Mouse (Mus musculus) left cerebral cortex, adult 6 months (tissue): ENCODE measurements around the gene Lrrc8e. TPM values are rescaled to one million over a fixed set of nuclear protein-coding genes. Genes with fewer than 3 reads are reported as not detected.

ENCODE experiments used
- long read RNA-seq, 2 experiments: library from polyadenylated mRNA; unstranded; transcript quantifications; one replicate each; pipeline ENCODE4 v2.0.0; 2019 to 2020
- polyA plus RNA-seq: library from polyadenylated mRNA; unstranded; fragments of <200 nt; fragmentation: Nextera tagmentation; gene quantifications from 2 replicates; pipeline ENCODE4 v1.2.3, GENCODE M21; 2021

The Lrrc8e gene
- polyA plus RNA-seq = not detected in 2 replicates
- long read RNA-seq, experiment 1, partial matches to known transcripts = 0 of 1 reads
- long read RNA-seq, experiment 1, other reads (novel, unspliced or antisense) = 1 of 1 reads
- long read RNA-seq, experiment 2 = 0 reads

DNA sequence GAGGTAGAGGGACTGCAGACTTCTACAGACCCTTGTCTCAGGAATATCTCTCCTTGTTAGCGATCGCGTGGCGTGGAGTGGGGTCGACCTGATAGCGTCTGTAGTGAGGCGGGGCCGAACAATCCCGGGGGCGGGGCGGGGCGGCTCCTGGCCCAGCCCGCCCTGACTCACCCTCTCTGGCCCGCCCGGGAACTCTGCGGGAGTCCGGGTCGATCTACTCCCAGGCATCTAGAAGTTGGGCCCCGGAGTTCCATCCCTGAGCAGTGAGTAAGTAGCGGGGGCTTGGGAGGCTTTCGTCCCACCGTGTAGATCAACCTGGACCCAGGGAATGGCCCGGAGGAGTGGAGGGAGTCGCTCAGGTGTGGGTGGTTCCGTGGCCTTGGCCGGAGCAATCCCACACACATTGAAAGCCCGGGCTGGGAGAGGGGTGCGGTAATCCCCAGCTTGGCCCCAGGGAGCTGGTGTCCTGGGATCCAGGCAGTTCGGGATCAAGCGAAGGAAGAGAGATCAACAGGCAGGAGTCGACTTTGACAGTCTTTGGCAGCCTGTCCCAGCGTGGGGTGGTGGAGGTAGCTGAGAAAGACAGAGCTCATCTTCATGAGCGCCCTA is at the start of gene Lrrc8e:
Lrrc8e (plus strand) TSS at position 89 of the 609 bp plus-strand sequence.

DNA sequence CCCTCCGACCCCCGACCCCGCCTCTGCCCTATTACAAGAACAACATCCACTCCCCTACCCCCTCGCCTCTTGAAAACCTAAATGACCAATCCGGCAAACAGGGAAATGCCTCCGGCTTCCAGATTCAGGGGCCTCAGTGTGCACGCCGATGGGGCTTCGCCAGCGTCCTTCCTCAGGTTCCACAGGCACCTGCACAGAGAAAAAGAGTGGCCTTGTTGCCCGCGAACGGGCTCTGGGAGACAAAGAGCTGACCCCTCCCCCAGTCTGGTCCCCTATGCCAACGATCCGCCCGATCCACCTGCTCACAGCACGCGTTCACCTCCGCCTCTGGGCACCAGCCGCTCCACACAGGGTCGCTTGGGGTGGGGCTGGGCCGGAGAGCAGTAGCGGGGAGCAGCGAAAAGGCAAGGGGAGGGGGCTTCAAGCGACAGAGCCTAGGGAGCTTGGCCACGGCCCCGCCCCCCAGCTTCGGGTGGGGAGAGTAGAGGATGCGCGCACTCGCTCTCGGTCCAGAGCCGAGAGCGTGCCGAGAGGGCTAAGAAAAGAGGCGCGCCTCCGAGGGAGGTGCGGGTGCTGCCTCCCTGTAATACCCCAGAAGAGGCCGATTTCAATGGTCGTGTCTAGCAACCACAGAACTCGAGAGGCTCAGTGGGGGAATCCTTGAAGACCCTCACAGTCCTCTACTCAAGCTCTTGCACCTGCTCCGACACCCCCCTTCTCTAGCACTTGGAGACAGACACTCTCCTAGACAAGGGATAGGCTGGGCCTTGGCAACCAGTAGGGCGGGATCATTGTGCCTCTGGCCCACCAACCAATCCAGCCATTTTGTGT is 9.6 kb upstream of the Lrrc8e start, which contains the start of gene Prr36:
Prr36 (minus strand) TSS at position 669 of the 831 bp plus-strand sequence.

DNA sequence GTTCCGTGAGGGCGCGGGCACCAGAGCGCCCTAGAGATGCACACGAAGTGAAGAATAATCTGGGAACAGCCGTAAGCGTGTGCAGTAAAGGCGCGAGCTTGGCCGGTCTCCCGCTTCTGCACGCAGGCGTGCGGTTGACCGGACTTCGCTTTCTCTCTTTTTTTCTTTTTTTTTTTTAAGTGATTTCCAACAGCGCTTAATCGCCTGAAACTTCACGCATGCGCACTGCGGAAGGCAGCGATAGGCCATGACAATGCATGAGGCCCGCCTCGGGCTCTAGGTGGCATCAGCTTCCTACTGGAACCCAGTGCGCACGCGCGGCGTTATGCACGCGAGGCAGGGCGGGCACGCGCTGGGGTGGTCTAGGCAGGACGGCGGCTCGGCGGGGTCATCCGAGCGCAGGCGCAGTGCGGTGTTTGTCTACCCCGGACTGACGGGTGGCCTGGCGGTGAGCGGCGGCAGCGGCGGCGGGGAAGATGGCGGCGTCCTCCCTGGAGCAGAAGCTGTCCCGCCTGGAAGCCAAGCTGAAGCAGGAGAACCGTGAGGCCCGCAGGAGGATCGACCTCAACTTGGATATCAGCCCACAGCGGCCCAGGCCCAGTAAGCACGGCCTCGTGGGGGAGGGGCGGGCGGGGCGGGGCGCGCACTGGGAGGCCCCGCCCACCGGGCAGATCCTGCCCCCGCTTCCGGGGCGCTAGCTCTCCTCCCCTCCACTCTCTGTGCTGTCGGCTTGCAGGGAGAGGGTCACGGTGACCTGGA is 12.0 kb downstream of the Lrrc8e start, which contains the start of the genes Map2k7 and Gm49320:
Map2k7 (plus strand) TSS at position 307 of the 759 bp plus-strand sequence.
Gm49320 (plus strand) TSS at position 432 of the 759 bp plus-strand sequence.

DNA sequence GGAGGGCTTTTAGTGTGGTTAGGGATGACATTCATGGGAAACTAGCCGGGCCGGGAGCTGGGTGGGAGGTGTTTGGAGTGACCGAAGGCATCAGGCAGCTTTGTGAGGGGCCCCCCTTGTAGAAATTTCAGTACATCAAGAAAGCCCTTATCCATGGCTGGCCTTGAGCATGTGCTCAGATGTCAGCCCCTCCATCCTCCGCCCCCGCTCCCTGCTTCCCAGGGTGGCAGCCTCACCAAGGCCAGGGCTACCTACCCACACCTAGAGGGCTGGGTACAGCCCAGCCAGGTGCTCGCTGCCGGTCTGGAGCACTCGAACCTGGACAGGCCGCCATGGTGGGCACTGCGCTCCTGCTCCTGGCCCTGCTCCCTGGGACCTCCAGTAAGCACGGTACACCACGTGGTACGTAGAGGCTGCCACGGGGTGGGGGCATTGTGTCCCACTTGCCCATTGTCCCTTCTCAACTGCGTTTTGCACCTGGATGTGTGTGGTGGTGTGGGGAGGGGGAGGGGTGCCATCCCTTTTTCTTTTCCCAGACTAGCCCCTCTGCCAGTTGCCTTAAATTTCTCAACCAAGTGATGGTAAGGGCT is 21.4 kb downstream of the Lrrc8e start, which contains the start of gene Tgfbr3l:
Tgfbr3l (plus strand) TSS at position 264 of the 590 bp plus-strand sequence.

DNA sequence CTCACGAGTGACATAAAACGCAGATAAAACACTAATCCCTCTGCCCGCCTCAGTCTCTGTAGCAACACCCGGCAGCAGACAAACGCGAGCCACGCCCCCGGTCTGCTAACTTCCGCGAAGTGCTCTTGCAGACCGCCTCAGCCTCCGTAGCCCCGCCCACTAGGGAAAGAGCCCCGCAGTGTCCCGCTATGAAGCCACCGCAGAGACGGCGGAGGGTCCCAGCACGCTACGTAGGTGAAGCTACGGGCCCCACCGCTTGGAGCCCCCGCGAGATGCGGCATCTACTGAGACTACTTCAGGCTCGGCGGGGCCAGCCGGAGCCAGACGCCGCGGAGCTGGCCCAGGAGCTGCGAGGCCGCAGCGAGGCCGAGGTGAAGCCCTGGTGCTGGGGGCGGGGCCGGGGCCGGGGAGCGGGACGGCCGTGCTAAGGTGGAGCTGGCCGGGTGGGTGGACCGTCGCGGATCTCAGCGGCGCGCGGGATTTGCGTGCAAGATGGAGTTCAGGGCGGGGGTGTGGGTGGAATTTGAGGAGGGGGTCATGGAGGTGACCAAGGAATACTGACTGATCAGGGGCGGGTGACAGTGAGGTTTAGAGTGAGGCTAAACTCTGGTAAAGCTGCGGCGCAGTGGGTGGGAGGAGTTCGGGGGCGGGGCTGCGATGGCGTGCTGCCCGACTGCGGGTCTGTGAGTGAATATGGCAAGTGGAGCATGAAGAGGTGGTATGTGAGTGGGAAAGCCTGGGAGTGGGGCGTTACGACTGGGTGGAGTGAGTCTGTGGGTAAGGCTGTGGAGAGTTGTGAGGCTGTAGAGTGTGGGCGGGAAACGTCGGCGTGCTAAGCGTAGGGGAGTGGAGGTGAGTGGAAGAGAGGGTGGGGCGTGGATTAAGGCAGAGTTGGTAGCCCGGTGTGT is 26.6 kb downstream of the Lrrc8e start, which contains the start of gene Snapc2:
Snapc2 (plus strand) TSS at position 147 of the 908 bp plus-strand sequence.

DNA sequence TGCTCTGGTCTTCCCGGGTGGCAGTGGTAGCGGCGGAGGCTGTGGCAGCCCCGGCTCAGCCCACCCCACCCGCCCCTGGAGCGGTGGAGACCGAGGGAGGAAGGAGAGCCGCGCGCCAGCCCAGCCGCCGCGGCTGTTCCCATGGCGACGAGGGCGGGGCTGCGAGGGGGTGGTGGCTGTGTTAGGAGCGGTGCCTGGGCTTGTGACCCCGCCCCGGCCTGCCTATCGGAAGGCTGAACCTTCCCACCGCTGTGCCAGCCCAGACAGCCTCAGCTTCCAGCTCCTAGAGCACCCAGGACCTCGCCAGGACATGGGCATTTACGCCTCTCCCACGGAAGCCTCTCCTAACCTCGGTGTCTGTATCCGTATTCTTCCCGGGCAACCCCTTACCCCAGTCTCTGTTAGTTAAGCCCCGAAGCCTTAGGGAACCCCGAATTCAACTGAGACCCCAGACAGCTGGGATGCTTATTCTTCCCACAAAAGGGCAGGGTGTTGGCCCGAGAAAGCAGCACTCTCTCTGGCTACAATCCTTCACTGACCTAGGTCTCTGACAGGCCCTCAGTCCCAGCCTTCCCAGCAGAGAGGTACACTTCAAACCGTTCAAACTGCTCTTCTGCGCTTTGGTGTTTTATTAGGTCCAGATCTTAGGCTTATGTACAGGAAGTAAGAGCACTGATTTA is 32.6 kb downstream of the Lrrc8e start, which contains the start of gene Ctxn1:
Ctxn1 (minus strand) TSS at position 150 of the 680 bp plus-strand sequence.

DNA sequence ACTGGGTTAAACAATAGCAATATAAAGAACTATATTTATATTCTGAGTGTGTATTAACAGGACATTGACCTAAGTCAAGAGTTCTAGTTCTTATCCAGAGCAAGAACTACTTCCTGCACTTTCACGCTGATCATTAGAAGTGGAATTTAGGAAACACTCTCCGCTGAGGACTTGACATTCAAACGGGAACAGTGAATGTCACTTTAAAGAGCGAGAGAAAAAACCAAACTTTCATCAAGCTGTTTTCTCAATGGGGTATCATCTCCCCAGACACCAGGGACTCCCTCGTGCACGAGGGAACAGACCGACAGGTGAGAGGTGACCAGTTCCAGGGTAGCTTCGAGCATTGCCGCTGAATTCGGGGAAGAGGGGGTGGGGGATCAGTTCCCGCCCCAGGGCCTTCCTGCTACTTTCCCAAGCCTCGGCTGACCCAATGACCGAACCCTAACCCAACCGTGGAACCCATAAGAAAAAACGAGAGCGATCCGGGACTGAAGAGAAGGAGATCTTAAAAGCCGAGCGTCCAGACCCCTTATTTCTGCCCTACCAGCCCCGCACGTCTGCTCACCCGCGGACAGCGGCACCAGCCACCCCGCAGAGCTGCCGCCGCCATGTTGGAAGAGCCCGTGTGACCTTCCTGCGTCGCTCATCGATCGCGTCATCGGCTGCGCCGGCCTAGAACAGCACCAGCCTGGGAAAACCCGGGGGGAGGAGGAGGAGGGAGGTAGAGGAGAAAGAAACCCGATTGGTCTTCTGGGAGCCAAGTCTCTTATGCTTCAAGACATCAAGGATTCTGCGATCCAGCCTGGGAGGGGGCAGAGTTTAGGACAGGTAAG is 48.9 kb downstream of the Lrrc8e start, which contains the start of gene Timm44:
Timm44 (minus strand) TSS at position 639 of the 836 bp plus-strand sequence.

Other genes with a start within 250 kb of the Lrrc8e start
- 2.2 and 3.6 TPM in 2 replicates for gene Cd209f, start 121.0 kb upstream of the Lrrc8e start, polyA plus RNA-seq
- gene Cd209g, start 92.7 kb upstream of the Lrrc8e start, polyA plus RNA-seq = 0.92 and 1.0 TPM in 2 replicates
- gene Evi5l, start 60.3 kb upstream of the Lrrc8e start, polyA plus RNA-seq = 26.2 and 31.9 TPM in 2 replicates
- gene Prr36, start 9.4 kb upstream of the Lrrc8e start, polyA plus RNA-seq = 10.1 and 29.3 TPM in 2 replicates
- 16.4 and 27.4 TPM in 2 replicates for gene Map2k7, start 11.9 kb downstream of the Lrrc8e start, polyA plus RNA-seq
- gene Gm49320, start 12.0 kb downstream of the Lrrc8e start, polyA plus RNA-seq = 0.04 TPM in 1 of 2 replicates, not detected in the other
- gene Tgfbr3l, start 21.4 kb downstream of the Lrrc8e start, polyA plus RNA-seq = 0.68 TPM in 1 of 2 replicates, not detected in the other
- gene Snapc2, start 26.3 kb downstream of the Lrrc8e start, polyA plus RNA-seq = 37.0 and 43.5 TPM in 2 replicates
- gene Ctxn1, start 32.4 kb downstream of the Lrrc8e start, polyA plus RNA-seq = 805 and 1,080 TPM in 2 replicates
- 31.6 and 51.3 TPM in 2 replicates for gene Timm44, start 49.1 kb downstream of the Lrrc8e start, polyA plus RNA-seq
- gene Ccl25, start 98.4 kb downstream of the Lrrc8e start, polyA plus RNA-seq = 17.9 and 19.3 TPM in 2 replicates
- gene Elavl1, start 98.6 kb downstream of the Lrrc8e start, polyA plus RNA-seq = 36.1 and 55.5 TPM in 2 replicates